Comparison of ENCODE assay signal across 26 mouse cellular contexts in genomic region chr13:46934116-46934515, GRCm38 (mm10). TPM values are rescaled to one million over a fixed set of nuclear protein-coding genes. Genes with fewer than 3 reads are reported as not detected.
DNase-seq lines count a peak whose midpoint lies in the region; ATAC-seq and TF ChIP-seq lines count a peak whose summit lies in the region.
"Had no signal": no experiment of that assay in that cellular context is flagged by ENCODE, and none has a peak within 500 bp of the region (broad histone marks: within the 10 kb centered on the region; RNA-seq: fewer than 3 reads in every experiment).

No protein-coding gene starts in this region.

- TF ChIP-seq POLR2A in lung, adult 2 months (IDR thresholded peaks at IDR 0.05; ENCODE audit: borderline replicate concordance, extremely low read depth, low read depth, low read length): no peak

- H3K9ac ChIP-seq in heart, embryonic 12.5 days: no peak overlapping the region
- H3K9ac ChIP-seq in heart, embryonic 15.5 days: no peak overlapping the region
- H3K9ac ChIP-seq: embryonic facial prominence, embryonic 12.5 days; embryonic facial prominence, embryonic 15.5 days; forebrain, postnatal 0 days; hindbrain, embryonic 14.5 days had no signal

- no peak overlapping the region for H3K4me3 ChIP-seq in heart, embryonic 12.5 days
- H3K4me3 ChIP-seq in heart, embryonic 15.5 days: no peak overlapping the region
- no peak overlapping the region for H3K4me3 ChIP-seq in lung, adult 2 months (replicated peaks; ENCODE audit: extremely low read depth, low read depth, low read length)
- H3K4me3 ChIP-seq: embryonic facial prominence, embryonic 12.5 days; embryonic facial prominence, embryonic 15.5 days; gastrocnemius, adult 2 months had no signal

- DNase-seq in heart, postnatal 25 days (ENCODE audit: low spot score): no peak
- no peak for DNase-seq in heart, postnatal 4 days
- DNase-seq in lung, postnatal 36 days: peak; percentile 44
- no peak for DNase-seq in lung, adult 2 months
- DNase-seq: adrenal gland, adult 2 months; adrenal gland, postnatal 14 days; cerebellum, adult 11 months; cerebellum, adult 2 months; cerebellum, adult 9-11 months; cerebellum, postnatal 25 days; forebrain, postnatal 0 days; gastrocnemius, adult 2 months; gastrocnemius, postnatal 14 days; heart, adult 18-20 months; heart, postnatal 36 days; kidney, adult 18-20 months had no signal

- TF ChIP-seq CTCF in lung, adult 2 months (IDR thresholded peaks at IDR 0.05; ENCODE audit: insufficient read depth, low read length): no peak

- ATAC-seq in heart, embryonic 12.5 days (ENCODE audit: insufficient number of reproducible peaks, low FRiP score): no peak
- ATAC-seq in heart, embryonic 15.5 days (replicated peaks; ENCODE audit: insufficient number of reproducible peaks, insufficient read depth, low FRiP score, low read depth): no peak
- ATAC-seq: CD4-positive, CD25-positive, alpha-beta regulatory T cell, adult 4 months; forebrain, embryonic 14.5 days; forebrain, postnatal 0 days; hindbrain, postnatal 0 days; inflammation-experienced regulatory T-cells, adult 6 months; intestine, embryonic 16.5 days had no signal

- H3K27me3 ChIP-seq in heart, embryonic 12.5 days (replicated peaks): no peaks in the 10 kb centered on the region
- H3K27me3 ChIP-seq in heart, embryonic 15.5 days: no peaks in the 10 kb centered on the region
- H3K27me3 ChIP-seq: embryonic facial prominence, embryonic 12.5 days; embryonic facial prominence, embryonic 15.5 days had no signal

- H3K27ac ChIP-seq in heart, embryonic 12.5 days (ENCODE audit: poor library complexity, severe bottlenecking): no peak overlapping the region
- H3K27ac ChIP-seq in heart, embryonic 15.5 days: no peak overlapping the region
- H3K27ac ChIP-seq: embryonic facial prominence, embryonic 12.5 days; embryonic facial prominence, embryonic 15.5 days; gastrocnemius, adult 2 months; hindbrain, embryonic 14.5 days; hindbrain, postnatal 0 days had no signal

- peaks cover 45% of the 10 kb centered on the region for H3K4me1 ChIP-seq in heart, embryonic 12.5 days (replicated peaks)
- peaks cover 29% of the 10 kb centered on the region for H3K4me1 ChIP-seq in heart, embryonic 15.5 days (replicated peaks)
- peaks cover 6% of the 10 kb centered on the region for H3K4me1 ChIP-seq in lung, adult 2 months (ENCODE audit: control insufficient read depth, insufficient read depth, low read length)
- H3K4me1 ChIP-seq: embryonic facial prominence, embryonic 12.5 days had no signal

- H3K36me3 ChIP-seq in heart, embryonic 12.5 days: no peaks in the 10 kb centered on the region
- no peaks in the 10 kb centered on the region for H3K36me3 ChIP-seq in heart, embryonic 15.5 days
- H3K36me3 ChIP-seq: embryonic facial prominence, embryonic 12.5 days; embryonic facial prominence, embryonic 15.5 days had no signal

- WGBS in heart, embryonic 12.5 days: 53% methylated on average over 10 of the region's 10 CpGs
- WGBS in heart, embryonic 15.5 days: 55% methylated on average over 10 of the region's 10 CpGs
- 72% methylated on average over 10 of the region's 10 CpGs for WGBS in lung, adult 2 months

- peak overlapping the region; percentile 34 for H3K4me2 ChIP-seq in heart, embryonic 12.5 days
- H3K4me2 ChIP-seq in heart, embryonic 15.5 days: 0 out of 2 replicates have a peak overlapping the region, but pooled peaks have one; percentile 7
- H3K4me2 ChIP-seq: embryonic facial prominence, embryonic 12.5 days; embryonic facial prominence, embryonic 15.5 days; hindbrain, embryonic 14.5 days had no signal

- intact Hi-C loops in heart, postnatal 25 days (cut with DNase I): no loop called here

- H3K9me3 ChIP-seq in heart, embryonic 12.5 days (replicated peaks): no peaks in the 10 kb centered on the region
- H3K9me3 ChIP-seq in heart, embryonic 15.5 days (replicated peaks): no peaks in the 10 kb centered on the region
- H3K9me3 ChIP-seq: embryonic facial prominence, embryonic 12.5 days; embryonic facial prominence, embryonic 15.5 days had no signal

RNA-seq across cellular contexts. Expression of gene Kif13a, which starts 4.4 kb away (rescaled TPM):
- 51.4 and 56.0 TPM in 2 replicates for polyA plus RNA-seq in heart, embryonic 12.5 days (2016; fragmentation: Nextera tagmentation; extraction: Ambion mirVana)
- total RNA-seq in heart, postnatal 25 days (2021): 100 to 1,000 TPM; 109 to 118 TPM
- polyA plus RNA-seq in heart, embryonic 15.5 days (2015; fragmentation: Nextera tagmentation; extraction: Ambion mirVana): 41.6 and 45.3 TPM in 2 replicates
- total RNA-seq in heart, postnatal 4 days (2021): 100 to 1,000 TPM; 110 to 116 TPM
- polyA plus RNA-seq in lung, adult 2 months (2012; rRNA removed): 39.9 and 52.3 TPM in 2 replicates
